Mouse (Mus musculus) C2C12 (cell line): ENCODE measurements around the gene Prrt3. TPM values are rescaled to one million over a fixed set of nuclear protein-coding genes. Genes with fewer than 3 reads are reported as not detected.

ENCODE experiments used
- H3K27me3 ChIP-seq: one replicate; pipeline ENCODE4 v1.6.1; 2011; ENCODE audit not compliant: control insufficient read depth, insufficient read depth, insufficient read length
- H3K36me3 ChIP-seq: one replicate; pipeline ENCODE4 v1.6.1; 2011; ENCODE audit not compliant: control insufficient read depth, insufficient read depth
- H3K4me3 ChIP-seq: one replicate; pipeline ENCODE4 v1.5.1; 2011; ENCODE audit warnings: mild to moderate bottlenecking, control low read depth; ENCODE audit not compliant: poor library complexity, insufficient read depth, severe bottlenecking
- H3K79me2 ChIP-seq: one replicate; pipeline ENCODE4 v1.6.1; 2011; ENCODE audit not compliant: control insufficient read depth, insufficient read depth
- H3K79me3 ChIP-seq: one replicate; pipeline ENCODE4 v1.6.1; 2011; ENCODE audit warnings: low read depth, control low read depth
- H3ac ChIP-seq: one replicate; pipeline ENCODE3; 2011; ENCODE audit warnings: low read depth; ENCODE audit not compliant: control insufficient read depth, insufficient read length
- CEBPB ChIP-seq: IDR thresholded peaks from one replicate; pipeline ENCODE4 v1.6.1; 2011; ENCODE audit warnings: low read depth, mild to moderate bottlenecking, control low read depth, moderate library complexity
- CTCF ChIP-seq: IDR thresholded peaks from one replicate; pipeline ENCODE4 v1.5.1; 2011; ENCODE audit not compliant: control insufficient read depth, insufficient read depth, insufficient read length
- FOSL1 ChIP-seq: IDR thresholded peaks from one replicate; pipeline ENCODE4 v1.8.0; 2011; ENCODE audit warnings: mild to moderate bottlenecking, low read length; ENCODE audit not compliant: poor library complexity, insufficient read depth, severe bottlenecking
- MAX ChIP-seq: IDR thresholded peaks from one replicate; pipeline ENCODE4 v1.6.1; 2011; ENCODE audit warnings: mild to moderate bottlenecking, control low read depth
- MYOD1 ChIP-seq: IDR thresholded peaks from one replicate; pipeline ENCODE4 v1.6.1; 2011; ENCODE audit warnings: low read depth; ENCODE audit not compliant: control insufficient read depth, insufficient read length
- MYOG ChIP-seq: IDR thresholded peaks from one replicate; pipeline ENCODE4 v1.6.1; 2011; ENCODE audit not compliant: control insufficient read depth, insufficient read length; ENCODE audit errors: extremely low read depth
- USF1 ChIP-seq: IDR thresholded peaks from one replicate; pipeline ENCODE4 v1.6.1; 2011; ENCODE audit warnings: low read depth, mild to moderate bottlenecking, control low read depth, moderate library complexity
- polyA plus RNA-seq: library from polyadenylated mRNA; unstranded; fragments of >200 nt; fragmentation: generic; extraction: Trizol; gene quantifications from one replicate; pipeline ENCODE4 v1.2.1, GENCODE M21; 2012; ENCODE audit warnings: missing spikeins

Prrt3 gene
- polyA plus RNA-seq, 1 experiment, result 0.04 TPM

DNA sequence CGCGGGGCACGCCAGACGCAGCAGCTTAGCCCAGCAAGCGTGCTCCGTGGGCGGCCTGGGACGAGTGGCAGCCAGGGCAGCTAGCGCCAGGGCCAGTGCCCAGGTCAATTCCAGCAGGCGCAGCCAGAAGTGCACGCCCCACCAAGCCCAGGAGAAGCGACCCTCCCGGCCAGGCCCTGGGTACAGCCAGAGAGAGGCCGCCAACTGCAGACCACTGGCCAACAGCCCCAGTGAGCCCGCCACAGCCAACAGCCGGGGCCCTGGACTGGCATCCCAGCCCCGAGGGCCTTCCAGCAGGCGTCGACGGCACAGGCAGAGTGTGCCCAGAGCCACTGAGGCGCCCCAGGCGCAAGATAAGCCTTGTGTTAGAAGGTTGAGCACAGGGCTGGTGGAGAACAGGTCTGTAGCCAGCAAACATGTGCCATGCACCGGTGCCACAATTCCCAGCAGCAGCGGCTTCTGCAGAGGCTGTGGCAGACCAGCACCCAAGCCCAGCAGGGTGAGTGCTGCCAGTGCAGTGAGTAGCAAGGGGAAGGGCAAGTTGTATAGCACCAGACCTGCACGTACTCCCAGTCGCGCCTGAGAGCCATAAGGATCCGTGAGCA, 6.6 kb downstream of the Prrt3 start:
- Histone ChIP-seq H3K79me2 (no peaks in the 10 kb centered on the region), H3ac (no peak overlapping the region), H3K79me3 (no peaks in the 10 kb centered on the region), H3K27me3 (no peaks in the 10 kb centered on the region), H3K36me3 (peaks cover under 1% of the 10 kb centered on the region), H3K4me3 (no peak overlapping the region)
- TF ChIP-seq FOSL1, result no peak
- no peak for TF ChIP-seq CTCF
- no peak for TF ChIP-seq MAX
- no peak for TF ChIP-seq CEBPB
- TF ChIP-seq MYOG, result no peak
- TF ChIP-seq USF1, result no peak
- TF ChIP-seq MYOD1, result no peak

DNA sequence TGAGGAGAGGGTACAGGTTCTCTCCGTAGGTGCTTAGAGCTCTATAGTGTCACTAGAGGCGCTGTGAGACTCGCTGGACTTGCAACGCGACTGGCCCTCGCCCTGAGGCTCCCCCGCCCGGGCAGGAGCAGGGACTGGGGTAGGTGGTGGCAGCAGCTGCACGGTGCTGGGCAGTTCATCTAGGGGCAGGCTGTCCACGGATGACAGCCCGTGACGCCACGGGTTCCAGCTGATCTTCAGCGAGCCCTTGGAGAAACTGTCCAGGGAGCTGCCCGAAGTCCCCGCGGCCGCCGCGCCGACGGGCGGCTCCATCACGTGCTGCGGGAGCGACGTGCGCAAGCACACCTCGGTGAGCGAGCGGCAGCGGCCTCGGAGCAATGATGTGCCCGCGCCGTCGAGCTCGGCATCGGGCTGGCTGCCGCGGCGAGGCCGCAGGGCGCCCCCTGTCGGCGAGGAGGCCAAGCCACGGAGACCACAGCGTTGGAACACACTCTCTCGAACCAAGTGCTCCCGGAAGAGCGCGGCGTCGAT, 7.4 kb downstream of the Prrt3 start:
- H3K79me3 ChIP-seq, result no peaks in the 10 kb centered on the region
- no peak overlapping the region for H3K4me3 ChIP-seq
- no peak overlapping the region for H3ac ChIP-seq
- peaks cover 6% of the 10 kb centered on the region for H3K36me3 ChIP-seq
- H3K79me2 ChIP-seq, result no peaks in the 10 kb centered on the region
- TF ChIP-seq CTCF, result peak; percentile 37
- no peak for TF ChIP-seq MYOG
- TF ChIP-seq USF1, result no peak
- no peak for TF ChIP-seq FOSL1
- TF ChIP-seq CEBPB, result no peak
- no peak for TF ChIP-seq MAX
- TF ChIP-seq MYOD1, result no peak
- no peaks in the 10 kb centered on the region for H3K27me3 ChIP-seq

DNA sequence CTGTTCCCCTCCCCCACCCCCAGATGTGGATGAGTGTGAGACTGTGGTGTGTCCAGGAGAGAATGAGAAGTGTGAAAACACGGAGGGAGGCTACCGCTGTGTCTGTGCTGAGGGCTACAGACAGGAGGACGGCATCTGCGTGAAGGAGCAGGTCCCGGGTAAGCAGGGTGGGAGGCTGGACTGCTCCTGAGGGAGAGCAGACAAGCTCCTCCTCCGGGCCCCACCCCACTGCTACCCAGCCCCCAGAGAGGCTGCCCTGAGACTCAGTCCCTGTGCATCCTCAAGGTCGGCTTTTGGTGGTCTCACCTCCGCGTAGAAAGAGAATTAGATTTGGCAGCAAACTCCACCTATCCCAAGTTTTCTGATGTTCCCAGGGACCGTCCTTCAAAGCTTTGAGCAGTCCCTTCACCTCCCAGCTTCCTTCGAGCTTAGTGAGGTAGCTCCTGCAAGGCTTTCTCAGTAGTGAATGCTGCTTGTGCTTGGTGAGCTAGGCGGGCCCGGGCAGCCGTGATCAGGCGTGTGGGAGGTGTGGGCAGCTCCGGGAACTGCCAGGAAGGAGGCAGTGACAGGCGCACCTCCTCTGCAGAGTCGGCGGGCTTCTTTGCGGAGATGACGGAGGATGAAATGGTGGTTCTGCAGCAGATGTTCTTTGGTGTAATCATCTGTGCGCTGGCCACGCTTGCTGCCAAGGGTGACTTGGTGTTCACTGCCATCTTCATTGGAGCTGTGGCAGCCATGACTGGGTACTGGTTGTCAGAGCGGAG, 9.4 kb downstream of the Prrt3 start:
- H3K79me2 ChIP-seq, result no peaks in the 10 kb centered on the region
- no peak overlapping the region for H3K4me3 ChIP-seq
- H3K79me3 ChIP-seq, result no peaks in the 10 kb centered on the region
- H3K27me3 ChIP-seq, result no peaks in the 10 kb centered on the region
- H3K36me3 ChIP-seq, result peaks cover 16% of the 10 kb centered on the region
- no peak for TF ChIP-seq USF1
- no peak for TF ChIP-seq MAX
- TF ChIP-seq MYOD1, result no peak
- TF ChIP-seq MYOG, result no peak
- TF ChIP-seq CTCF, result no peak
- TF ChIP-seq CEBPB, result no peak
- TF ChIP-seq FOSL1, result no peak
- H3ac ChIP-seq, result no peak overlapping the region

DNA sequence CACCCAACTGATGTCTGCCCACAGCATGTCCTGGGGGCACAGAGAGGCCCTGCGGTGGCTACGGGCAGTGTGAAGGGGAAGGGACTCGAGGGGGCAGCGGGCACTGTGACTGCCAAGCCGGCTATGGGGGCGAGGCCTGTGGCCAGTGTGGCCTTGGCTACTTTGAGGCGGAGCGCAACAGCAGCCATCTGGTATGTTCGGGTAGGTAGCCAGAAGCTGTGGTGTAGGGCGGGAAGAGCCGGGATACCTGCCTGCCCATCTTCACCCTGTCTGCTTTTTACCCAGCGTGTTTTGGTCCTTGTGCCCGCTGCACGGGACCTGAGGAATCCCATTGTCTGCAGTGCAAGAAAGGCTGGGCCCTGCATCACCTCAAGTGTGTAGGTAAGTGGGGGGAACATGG, 12.3 kb downstream of the Prrt3 start:
- Histone ChIP-seq H3K79me3 (no peaks in the 10 kb centered on the region), H3K27me3 (no peaks in the 10 kb centered on the region), H3K79me2 (no peaks in the 10 kb centered on the region), H3K36me3 (peaks cover 16% of the 10 kb centered on the region), H3K4me3 (no peak overlapping the region), H3ac (no peak overlapping the region)
- TF ChIP-seq MYOD1, result no peak
- TF ChIP-seq CTCF, result no peak
- TF ChIP-seq MAX, result no peak
- TF ChIP-seq USF1, result no peak
- TF ChIP-seq FOSL1, result no peak
- no peak for TF ChIP-seq CEBPB
- TF ChIP-seq MYOG, result no peak

DNA sequence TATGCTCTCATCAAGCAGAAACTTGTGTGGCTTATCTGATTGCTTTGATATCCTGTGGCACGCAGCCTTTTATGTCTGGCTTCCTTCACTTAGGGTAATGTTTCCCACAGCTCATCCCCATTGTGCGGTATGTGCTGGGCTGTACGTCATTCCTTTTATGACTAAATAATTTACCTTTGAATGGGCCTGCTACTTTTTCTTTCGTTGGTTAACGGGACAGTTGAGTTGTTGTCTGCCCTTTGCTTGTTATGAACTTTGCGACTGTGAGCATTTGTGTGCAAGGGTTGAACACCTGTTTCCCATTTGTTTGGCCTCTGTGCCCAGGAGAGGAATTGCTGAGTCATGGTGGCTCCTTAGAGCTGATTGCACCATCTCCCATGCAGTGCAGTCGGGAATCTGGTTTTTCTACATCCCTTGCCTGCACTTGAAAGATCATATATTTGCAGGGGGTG, 14.6 kb downstream of the Prrt3 start:
- Histone ChIP-seq H3K36me3 (peaks cover 16% of the 10 kb centered on the region), H3ac (no peak overlapping the region), H3K27me3 (no peaks in the 10 kb centered on the region), H3K79me2 (no peaks in the 10 kb centered on the region), H3K79me3 (no peaks in the 10 kb centered on the region), H3K4me3 (no peak overlapping the region)
- peak; percentile 81 for TF ChIP-seq MYOD1
- peak; percentile 95 for TF ChIP-seq CEBPB
- TF ChIP-seq MYOG, result no peak
